Mouse (Mus musculus): ENCODE data around the gene Dnajb13. TPM values are rescaled to one million over a fixed set of nuclear protein-coding genes. Genes with fewer than 3 reads are reported as not detected.

The Dnajb13 gene
- polyA plus RNA-seq, 1 experiment from 2014 or later, result 9.2 TPM

DNA sequence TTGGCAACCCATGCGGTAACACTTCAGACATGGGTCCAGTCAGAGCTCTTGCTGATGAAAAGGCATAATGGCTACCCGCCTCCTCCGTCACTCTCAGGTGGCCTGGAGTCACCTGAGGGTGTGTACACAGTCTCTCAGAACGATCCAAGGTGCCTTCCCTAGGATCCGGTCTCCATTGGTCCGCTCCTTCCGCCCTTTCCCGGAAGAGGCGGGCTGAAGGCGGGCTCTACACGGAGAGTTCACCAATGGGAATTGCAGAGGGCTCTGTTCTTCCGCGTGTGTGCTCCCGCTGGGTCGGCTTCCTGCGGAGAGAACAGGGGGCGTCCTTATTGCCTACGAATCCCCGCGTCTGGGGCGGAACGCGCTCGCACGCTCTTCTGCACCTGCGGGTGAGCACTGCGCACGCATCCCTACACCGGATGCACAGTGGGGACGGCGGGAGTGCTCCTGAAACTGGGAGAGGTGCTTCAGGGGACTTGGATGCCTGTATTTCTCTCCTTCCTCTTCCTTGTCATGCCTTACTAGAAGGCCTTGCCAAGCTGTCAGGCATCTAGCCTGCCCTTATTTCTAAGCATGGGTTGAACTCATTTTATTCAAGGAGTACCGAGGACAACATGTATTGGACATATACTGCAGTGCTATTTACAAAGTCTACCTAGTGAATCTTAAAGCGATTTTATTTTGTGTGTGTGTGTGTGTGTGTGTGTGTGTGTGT is 22.2 kb upstream of the Dnajb13 start, which contains the start of gene Coa4:
Coa4 (plus strand) TSS at position 268 of the 715 bp plus-strand sequence.
- Histone ChIP-seq H3K36me3 (peaks cover 22% of the 10 kb centered on the region), H3K27ac (peak within 1 kb of the TSS; percentile 93), H3K9me3 (no peaks in the 10 kb centered on the region), H3K4me1 (replicated peaks) (peaks cover 18% of the 10 kb centered on the region), H3K27me3 (ENCODE audit: insufficient read depth, poor library complexity, severe bottlenecking) (no peaks in the 10 kb centered on the region), H3K4me3 (peak within 1 kb of the TSS; percentile 88)
- WGBS, result under 1% methylated on average over 33 of the region's 33 CpGs
- peak; percentile 93 for DNase-seq (ENCODE audit: low spot score)

DNA sequence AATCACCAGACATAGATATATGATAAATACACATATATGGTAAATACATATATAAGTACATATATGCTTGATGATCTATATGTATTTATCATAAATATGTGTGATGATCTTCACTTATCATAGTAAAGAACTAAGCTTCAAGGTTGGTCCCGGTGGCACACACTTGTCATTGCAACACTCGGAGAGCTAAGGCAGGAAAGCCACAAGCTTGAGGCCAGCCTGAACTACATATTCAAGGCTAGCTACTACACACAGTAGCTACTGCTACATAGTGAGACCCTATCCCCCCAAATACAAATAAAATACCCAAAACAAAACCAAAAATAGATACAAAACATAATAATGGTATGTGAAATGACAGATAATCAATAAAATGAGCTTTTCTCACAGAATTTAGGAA is 21.1 kb upstream of the Dnajb13 start:
- H3K27me3 ChIP-seq (ENCODE audit: insufficient read depth, poor library complexity, severe bottlenecking), result no peaks in the 10 kb centered on the region
- DNase-seq (ENCODE audit: low spot score), result no peak
- peaks cover 22% of the 10 kb centered on the region for H3K36me3 ChIP-seq
- H3K4me3 ChIP-seq, result peak overlapping the region; percentile 88
- peaks cover 18% of the 10 kb centered on the region for H3K4me1 ChIP-seq (replicated peaks)
- WGBS, result 91% methylated on average over 2 of the region's 2 CpGs
- no peaks in the 10 kb centered on the region for H3K9me3 ChIP-seq
- H3K27ac ChIP-seq, result no peak overlapping the region

DNA sequence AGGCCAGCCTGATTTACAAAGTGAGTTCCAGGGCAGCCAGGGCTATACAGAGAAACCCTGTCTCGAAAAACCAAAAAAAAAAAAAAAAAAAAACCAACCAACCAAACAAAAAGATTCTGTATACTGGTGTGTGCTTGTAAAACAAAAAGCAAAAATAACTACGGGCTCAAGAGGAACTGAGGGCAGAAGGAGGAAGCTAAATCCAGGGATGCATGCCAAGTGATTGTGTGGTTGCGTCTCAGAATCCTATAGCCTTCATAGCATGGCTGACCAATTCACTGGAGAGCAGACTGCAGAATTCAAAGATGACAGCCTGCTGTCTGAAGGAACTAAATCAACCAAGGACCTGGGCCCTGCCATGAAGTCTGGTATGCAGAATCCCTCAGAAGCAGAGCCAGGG is 19.5 kb upstream of the Dnajb13 start:
- 83% methylated on average over 3 of the region's 3 CpGs for WGBS
- H3K27ac ChIP-seq, result no peak overlapping the region
- H3K27me3 ChIP-seq (ENCODE audit: insufficient read depth, poor library complexity, severe bottlenecking), result no peaks in the 10 kb centered on the region

DNA sequence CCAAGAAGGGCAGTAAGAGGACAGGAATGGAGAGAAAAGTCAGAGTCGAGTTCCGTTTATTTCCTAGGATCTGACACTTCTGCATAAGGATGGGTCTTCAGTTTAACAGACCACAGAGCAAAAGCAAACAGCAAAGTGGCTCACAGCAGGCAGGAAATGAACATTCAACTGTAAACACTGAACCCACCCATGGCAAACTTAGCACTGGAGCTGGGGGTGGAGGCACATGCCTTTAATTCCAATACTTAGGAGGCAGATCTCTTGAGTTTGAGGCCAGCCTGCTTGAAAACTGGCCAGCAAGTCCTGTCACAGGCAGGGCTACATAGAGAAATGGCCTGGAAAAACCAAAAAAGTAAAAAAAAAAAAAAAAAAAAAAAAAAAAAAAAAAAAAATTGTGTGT is 18.7 kb upstream of the Dnajb13 start:
- Histone ChIP-seq H3K9me3 (no peaks in the 10 kb centered on the region), H3K27ac (no peak overlapping the region), H3K4me1 (replicated peaks) (peaks cover 18% of the 10 kb centered on the region), H3K36me3 (no peaks in the 10 kb centered on the region), H3K4me3 (no peak overlapping the region), H3K27me3 (ENCODE audit: insufficient read depth, poor library complexity, severe bottlenecking) (no peaks in the 10 kb centered on the region)
- WGBS, result 73% methylated on average over 2 of the region's 2 CpGs
- no peak for DNase-seq (ENCODE audit: low spot score)

More for the DNA sequence above, 19.5 kb upstream of the Dnajb13 start:
- no peaks in the 10 kb centered on the region for H3K9me3 ChIP-seq
- no peak for DNase-seq (ENCODE audit: low spot score)
- no peak overlapping the region for H3K4me3 ChIP-seq
- peaks cover 18% of the 10 kb centered on the region for H3K4me1 ChIP-seq (replicated peaks)
- H3K36me3 ChIP-seq, result peaks cover 6% of the 10 kb centered on the region

DNA sequence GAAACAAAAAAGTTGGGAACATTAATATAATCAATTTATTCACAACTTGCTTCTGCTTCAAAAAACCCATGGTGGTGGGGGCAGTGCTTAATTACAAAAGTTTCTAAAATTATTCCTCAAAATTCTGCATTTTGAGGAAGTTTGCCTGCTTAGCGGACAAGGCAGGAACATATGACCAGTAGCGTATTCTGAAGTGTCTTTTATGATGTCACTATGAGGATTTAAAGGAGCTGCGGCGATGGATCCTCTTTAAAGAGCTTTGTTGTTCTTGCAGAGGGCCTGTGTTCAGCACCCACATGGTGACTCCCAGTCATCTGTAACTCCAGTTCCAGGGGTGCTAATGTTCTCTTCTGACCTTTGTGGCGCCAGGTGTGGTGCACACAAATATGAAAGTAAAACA is 16.0 kb upstream of the Dnajb13 start:
- Histone ChIP-seq H3K36me3 (no peaks in the 10 kb centered on the region), H3K4me1 (replicated peaks) (no peaks in the 10 kb centered on the region), H3K27ac (no peak overlapping the region), H3K9me3 (no peaks in the 10 kb centered on the region), H3K4me3 (no peak overlapping the region), H3K27me3 (ENCODE audit: insufficient read depth, poor library complexity, severe bottlenecking) (no peaks in the 10 kb centered on the region)
- DNase-seq (ENCODE audit: low spot score), result no peak
- 94% methylated on average over 5 of the region's 5 CpGs for WGBS

DNA sequence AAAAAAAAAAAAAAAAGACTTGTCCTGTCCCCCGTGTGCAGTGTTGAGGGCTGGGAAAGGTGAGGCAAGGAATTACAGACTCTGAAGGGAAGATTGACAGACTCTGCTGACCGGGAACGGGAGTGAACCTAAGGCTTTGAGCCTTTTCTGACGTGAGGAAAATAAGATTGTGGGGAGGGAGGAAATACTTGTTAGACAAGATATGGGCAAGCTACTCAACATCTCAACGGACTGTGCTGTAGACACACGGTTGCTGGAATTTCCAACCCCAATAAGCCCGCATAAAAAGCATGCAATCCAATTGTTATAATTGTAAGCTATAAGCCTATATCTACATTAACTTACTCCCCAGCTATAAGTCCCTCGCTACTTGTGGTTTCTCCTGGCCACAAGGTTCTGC is 9.9 kb upstream of the Dnajb13 start:
- Histone ChIP-seq H3K4me1 (replicated peaks) (no peaks in the 10 kb centered on the region), H3K4me3 (no peak overlapping the region), H3K9me3 (no peaks in the 10 kb centered on the region), H3K36me3 (no peaks in the 10 kb centered on the region), H3K27ac (no peak overlapping the region), H3K27me3 (ENCODE audit: insufficient read depth, poor library complexity, severe bottlenecking) (no peaks in the 10 kb centered on the region)
- 76% methylated on average over 8 of the region's 8 CpGs for WGBS
- no peak for DNase-seq (ENCODE audit: low spot score)

DNA sequence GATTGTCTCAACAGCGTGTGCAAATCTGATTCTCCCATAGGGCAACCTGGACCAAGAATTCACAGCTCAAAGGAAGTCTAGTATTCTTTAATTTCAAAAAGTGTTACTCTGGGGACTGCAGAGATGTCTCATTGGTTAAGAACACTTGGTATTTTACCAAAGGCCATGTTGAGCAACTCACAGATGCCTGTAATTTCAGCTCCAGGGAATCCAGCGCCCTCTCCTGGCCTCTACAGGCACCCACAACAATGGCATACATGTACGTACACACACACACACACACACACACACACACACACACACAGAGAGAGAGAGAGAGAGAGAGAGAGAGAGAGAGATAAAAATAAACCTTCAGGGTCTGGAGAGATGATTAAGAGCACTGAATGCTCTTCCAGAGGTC is 7.5 kb upstream of the Dnajb13 start:
- H3K27me3 ChIP-seq (ENCODE audit: insufficient read depth, poor library complexity, severe bottlenecking), result no peaks in the 10 kb centered on the region
- WGBS, result 72% methylated on average over 3 of the region's 3 CpGs

DNA sequence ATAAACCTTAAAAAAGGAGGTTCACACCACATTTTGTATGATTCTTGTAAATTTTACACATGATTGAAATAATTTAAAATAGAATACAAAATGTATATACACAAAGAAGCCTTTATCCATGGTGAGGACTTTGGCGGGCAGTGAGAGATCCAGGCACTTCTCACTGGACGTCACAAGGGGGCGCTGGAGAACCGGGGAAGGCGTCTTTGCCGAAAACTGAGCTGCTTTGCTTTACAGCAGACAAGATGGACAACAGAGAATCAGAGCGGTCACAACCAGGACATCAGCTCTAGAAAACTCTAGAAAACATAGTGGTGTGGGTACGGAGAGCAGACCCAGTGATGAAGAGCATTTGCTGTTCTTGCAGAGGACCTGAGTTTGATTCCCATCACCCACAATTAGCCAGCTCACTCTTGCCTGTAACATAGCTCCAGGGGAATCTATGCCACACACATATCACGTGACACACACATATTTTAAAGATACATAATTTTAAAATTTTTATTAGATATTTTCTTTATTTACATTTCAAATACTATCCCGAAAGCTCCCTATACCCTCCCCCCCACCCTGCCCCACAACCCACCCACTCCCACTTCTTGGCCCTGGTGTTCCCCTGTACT is 6.0 kb upstream of the Dnajb13 start:
- Histone ChIP-seq H3K27me3 (ENCODE audit: insufficient read depth, poor library complexity, severe bottlenecking) (no peaks in the 10 kb centered on the region), H3K36me3 (no peaks in the 10 kb centered on the region), H3K4me1 (replicated peaks) (peaks cover 8% of the 10 kb centered on the region; the same call in 1 of the 2 replicates), H3K9me3 (no peaks in the 10 kb centered on the region), H3K4me3 (no peak overlapping the region), H3K27ac (peak overlapping the region; percentile 45; the same call in 1 of the 2 replicates)
- 23% methylated on average over 10 of the region's 10 CpGs for WGBS
- DNase-seq (ENCODE audit: low spot score), result peak; percentile 86

More for the DNA sequence above, 7.5 kb upstream of the Dnajb13 start:
- Histone ChIP-seq H3K4me3 (no peak overlapping the region), H3K36me3 (no peaks in the 10 kb centered on the region), H3K27ac (no peak overlapping the region), H3K4me1 (replicated peaks) (peaks cover 8% of the 10 kb centered on the region; the same call in 1 of the 2 replicates), H3K9me3 (no peaks in the 10 kb centered on the region)
- no peak for DNase-seq (ENCODE audit: low spot score)

DNA sequence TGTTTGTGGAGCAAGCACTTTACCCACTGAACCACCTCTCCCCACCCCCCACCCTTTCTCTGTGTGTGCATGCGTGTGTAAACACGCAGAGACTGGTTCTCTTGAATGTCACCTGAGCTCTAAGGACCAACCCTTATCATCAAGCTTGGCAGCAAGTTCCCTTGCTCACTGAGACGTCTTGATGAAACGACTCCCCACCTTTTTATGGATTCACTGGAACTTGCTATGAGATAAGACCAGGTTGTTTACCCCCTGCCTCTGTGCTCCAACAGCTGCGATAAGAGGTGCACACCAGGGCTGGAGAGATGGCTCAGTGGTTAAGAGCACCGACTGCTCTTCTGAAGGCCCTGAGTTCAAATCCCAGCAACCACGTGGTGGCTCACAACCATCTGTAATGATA is 5.4 kb upstream of the Dnajb13 start:
- DNase-seq (ENCODE audit: low spot score), result no peak
- no peak overlapping the region for H3K4me3 ChIP-seq
- no peaks in the 10 kb centered on the region for H3K36me3 ChIP-seq
- H3K9me3 ChIP-seq, result no peaks in the 10 kb centered on the region
- H3K4me1 ChIP-seq (replicated peaks), result peaks cover 8% of the 10 kb centered on the region; the same call in 1 of the 2 replicates
- no peaks in the 10 kb centered on the region for H3K27me3 ChIP-seq (ENCODE audit: insufficient read depth, poor library complexity, severe bottlenecking)
- WGBS, result 69% methylated on average over 7 of the region's 7 CpGs
- no peak overlapping the region for H3K27ac ChIP-seq

DNA sequence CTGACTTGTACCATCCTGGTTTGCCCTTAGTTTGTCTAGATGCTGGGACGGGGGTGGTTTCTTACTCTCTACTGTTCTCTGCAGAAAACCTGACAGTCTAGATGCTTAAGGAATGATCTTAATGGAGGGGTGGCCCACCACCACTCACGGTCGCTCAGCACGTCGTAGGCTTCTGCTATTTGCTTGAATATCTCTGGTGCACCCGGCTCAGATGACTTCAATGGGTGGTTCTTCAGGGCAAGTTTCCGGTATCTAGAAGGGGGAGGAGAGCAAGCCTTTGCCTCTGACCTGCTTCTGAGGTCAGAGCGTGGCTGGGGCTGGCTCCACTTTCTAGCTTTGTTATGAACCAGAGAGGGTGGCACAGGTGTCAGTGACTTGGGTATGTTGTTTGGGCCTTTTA is 3.2 kb downstream of the Dnajb13 start:
- Histone ChIP-seq H3K4me1 (replicated peaks) (peaks cover 5% of the 10 kb centered on the region; the same call in 1 of the 2 replicates), H3K27me3 (ENCODE audit: insufficient read depth, poor library complexity, severe bottlenecking) (no peaks in the 10 kb centered on the region), H3K9me3 (no peaks in the 10 kb centered on the region), H3K27ac (no peak overlapping the region), H3K4me3 (no peak overlapping the region), H3K36me3 (no peaks in the 10 kb centered on the region)
- 79% methylated on average over 8 of the region's 8 CpGs for WGBS
- no peak for DNase-seq (ENCODE audit: low spot score)

DNA sequence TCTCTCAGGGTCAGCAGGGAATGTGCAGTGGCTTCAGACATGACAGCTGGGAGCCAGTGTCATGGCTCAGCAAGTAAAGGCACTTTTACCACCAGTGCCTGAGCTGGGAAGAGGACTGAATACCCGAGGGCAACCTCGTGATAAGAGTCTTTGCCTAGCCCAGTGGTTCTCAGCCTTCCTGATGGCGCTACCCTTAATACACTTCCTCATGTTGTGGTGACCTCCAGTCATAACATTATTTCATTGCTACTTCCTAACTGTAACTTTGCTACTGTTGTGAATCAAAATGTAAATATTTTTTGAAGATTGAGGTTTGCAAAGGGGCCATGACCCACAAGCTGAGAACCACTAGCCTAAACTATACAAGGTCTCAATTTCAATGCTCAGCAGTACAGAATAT is 6.1 kb downstream of the Dnajb13 start:
- H3K9me3 ChIP-seq, result no peaks in the 10 kb centered on the region
- no peaks in the 10 kb centered on the region for H3K36me3 ChIP-seq
- H3K27ac ChIP-seq, result no peak overlapping the region
- H3K27me3 ChIP-seq (ENCODE audit: insufficient read depth, poor library complexity, severe bottlenecking), result no peaks in the 10 kb centered on the region
- no peak for DNase-seq (ENCODE audit: low spot score)
- 80% methylated on average over 3 of the region's 3 CpGs for WGBS
- H3K4me3 ChIP-seq, result no peak overlapping the region
- no peaks in the 10 kb centered on the region for H3K4me1 ChIP-seq (replicated peaks)

DNA sequence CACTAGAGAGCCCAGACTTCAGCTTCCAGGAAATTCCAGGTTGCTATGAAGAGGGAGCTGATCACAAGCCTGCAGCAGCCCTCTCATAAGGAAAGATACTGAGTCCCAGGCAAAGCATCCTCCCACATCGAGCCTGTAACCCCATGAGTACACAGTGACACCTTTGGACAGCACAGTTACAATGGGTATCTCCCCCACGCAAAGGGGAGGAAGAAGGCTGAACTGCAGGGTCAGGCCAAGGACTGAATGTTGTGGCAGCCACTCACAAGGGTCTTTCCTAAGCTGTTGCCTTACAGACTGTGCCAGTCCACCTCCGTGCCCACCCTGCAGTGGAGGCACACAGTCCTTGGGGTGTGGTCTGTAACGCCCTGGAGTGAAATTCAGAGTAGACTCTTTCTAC is 8.3 kb downstream of the Dnajb13 start:
- Histone ChIP-seq H3K9me3 (no peaks in the 10 kb centered on the region), H3K27ac (no peak overlapping the region), H3K4me1 (replicated peaks) (no peaks in the 10 kb centered on the region), H3K4me3 (no peak overlapping the region), H3K36me3 (no peaks in the 10 kb centered on the region), H3K27me3 (ENCODE audit: insufficient read depth, poor library complexity, severe bottlenecking) (no peaks in the 10 kb centered on the region)
- DNase-seq (ENCODE audit: low spot score), result no peak
- 79% methylated on average over 4 of the region's 4 CpGs for WGBS

DNA sequence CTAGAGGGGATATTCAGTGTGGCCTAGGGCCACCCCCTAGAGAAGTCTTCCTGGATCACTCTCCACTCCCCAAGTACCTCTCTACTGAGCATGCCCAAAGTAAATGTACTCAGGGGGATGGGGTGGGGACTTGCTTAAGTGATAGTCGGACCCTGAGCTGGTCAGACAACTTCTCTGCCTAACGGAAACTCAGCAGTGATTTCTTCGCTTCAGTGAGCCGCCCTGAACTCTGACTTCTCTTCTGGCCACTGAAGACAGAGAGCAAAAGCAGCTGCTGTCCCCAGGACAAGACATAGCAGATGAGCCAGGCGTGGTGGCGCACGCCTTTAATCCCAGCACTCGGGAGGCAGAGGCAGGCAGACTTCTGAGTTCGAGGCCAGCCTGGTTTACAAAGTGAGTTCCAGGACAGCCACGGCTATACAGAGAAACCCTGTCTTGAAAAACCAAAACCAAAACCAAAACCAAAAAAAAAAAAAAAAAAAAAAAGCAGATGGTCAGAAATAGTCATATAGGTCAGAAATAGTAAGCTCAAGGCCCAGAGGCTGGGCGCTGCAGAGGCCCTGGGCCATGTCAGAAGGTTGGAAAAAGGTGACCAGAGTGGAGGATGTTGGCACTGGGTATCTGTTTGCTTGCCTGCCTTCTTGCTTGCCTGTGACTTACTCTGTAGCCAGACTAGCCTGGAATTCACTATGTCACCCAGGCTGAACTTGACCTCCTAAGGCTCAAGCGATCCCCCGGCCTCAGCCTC is 9.8 kb downstream of the Dnajb13 start:
- Histone ChIP-seq H3K36me3 (peaks cover 6% of the 10 kb centered on the region), H3K27me3 (ENCODE audit: insufficient read depth, poor library complexity, severe bottlenecking) (no peaks in the 10 kb centered on the region), H3K4me1 (replicated peaks) (peaks cover 15% of the 10 kb centered on the region), H3K27ac (no peak overlapping the region), H3K4me3 (no peak overlapping the region), H3K9me3 (no peaks in the 10 kb centered on the region)
- WGBS, result 87% methylated on average over 13 of the region's 13 CpGs
- DNase-seq (ENCODE audit: low spot score), result no peak
